Mouse (Mus musculus) CH12.LX (cell line): Measurements from ENCODE around the gene Il34.

ENCODE experiments used
- CTCF ChIP-seq, 2 experiments: IDR thresholded peaks in 1 of 2; conservative IDR thresholded peaks in 1 of 2; 2 replicates each; pipeline ENCODE4 v1.5.1; 2011 to 2012; ENCODE audit warnings: low read depth in 2 of 2, low read length in 2 of 2, improper control_type of control experiment in 1 of 2, inconsistent platforms in 1 of 2, mild to moderate bottlenecking in 1 of 2, moderate library complexity in 1 of 2
- GABPA ChIP-seq: IDR thresholded peaks from 2 replicates; pipeline ENCODE4 v1.6.1; 2012; ENCODE audit warnings: low read depth, low read length, improper control_type of control experiment, inconsistent platforms; ENCODE audit not compliant: insufficient replicate concordance
- KAT2A ChIP-seq: IDR thresholded peaks from 2 replicates; pipeline ENCODE4 v1.6.1; 2012; ENCODE audit warnings: low read length, improper control_type of control experiment, inconsistent platforms; ENCODE audit not compliant: insufficient replicate concordance
- MAFK ChIP-seq: IDR thresholded peaks from 2 replicates; pipeline ENCODE4 v1.6.1; 2011; ENCODE audit warnings: low read length, improper control_type of control experiment; ENCODE audit not compliant: insufficient replicate concordance
- MAZ ChIP-seq: IDR thresholded peaks from 2 replicates; pipeline ENCODE4 v1.6.1; 2012; ENCODE audit warnings: low read depth, mild to moderate bottlenecking, inconsistent platforms, low read length, improper control_type of control experiment, moderate library complexity
- MEF2A ChIP-seq: IDR thresholded peaks from 2 replicates; pipeline ENCODE4 v1.6.1; 2014; ENCODE audit warnings: low read depth, mild to moderate bottlenecking, inconsistent platforms, low read length, improper control_type of control experiment, borderline replicate concordance
- POLR2A ChIP-seq: IDR thresholded peaks from 2 replicates; pipeline ENCODE4 v1.6.1; 2011; ENCODE audit warnings: low read depth, mild to moderate bottlenecking, improper control_type of control experiment, low read length
- POLR2AphosphoS2 ChIP-seq: IDR thresholded peaks from 2 replicates; pipeline ENCODE4 v1.6.1; 2011; ENCODE audit warnings: low read depth, low read length, improper control_type of control experiment
- RAD21 ChIP-seq: IDR thresholded peaks from 2 replicates; pipeline ENCODE4 v1.6.1; 2011; ENCODE audit warnings: low read depth, mild to moderate bottlenecking, low read length, improper control_type of control experiment, moderate library complexity
- SIN3A ChIP-seq: IDR thresholded peaks from 2 replicates; pipeline ENCODE4 v1.6.1; 2012; ENCODE audit warnings: low read length, improper control_type of control experiment, inconsistent platforms
- SMC3 ChIP-seq: IDR thresholded peaks from 2 replicates; pipeline ENCODE4 v1.6.1; 2011; ENCODE audit warnings: low read depth, low read length, improper control_type of control experiment
- UBTF ChIP-seq: IDR thresholded peaks from 2 replicates; pipeline ENCODE4 v1.6.1; 2012; ENCODE audit warnings: low read depth, mild to moderate bottlenecking, inconsistent platforms, low read length, improper control_type of control experiment, moderate library complexity
- ZC3H11A ChIP-seq: IDR thresholded peaks from 2 replicates; pipeline ENCODE4 v1.6.1; 2012; ENCODE audit warnings: low read depth, mild to moderate bottlenecking, inconsistent platforms, low read length, improper control_type of control experiment

DNA sequence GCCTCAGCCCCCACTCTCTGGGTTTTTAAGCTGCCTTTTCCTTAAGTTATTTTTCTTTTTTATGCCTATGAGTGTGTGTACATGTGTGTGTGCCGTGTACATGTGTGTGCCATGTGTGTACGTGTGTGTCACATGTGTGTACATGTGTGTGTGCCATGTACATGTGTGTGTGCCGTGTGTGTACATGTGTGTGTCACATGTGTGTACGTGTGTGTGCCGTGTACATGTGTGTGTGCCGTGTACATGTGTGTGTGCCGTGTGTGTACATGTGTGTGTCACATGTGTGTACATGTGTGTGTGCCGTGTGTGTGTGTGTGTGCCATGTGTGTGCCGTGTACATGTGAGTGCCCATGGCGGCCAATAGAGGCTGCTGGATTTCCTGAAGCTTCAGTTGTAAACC, 60.6 kb downstream of the Il34 start:
- TF ChIP-seq RAD21: no peak
- TF ChIP-seq POLR2A: no peak
- no peak for TF ChIP-seq MAZ
- no peak for TF ChIP-seq CTCF (conservative IDR thresholded peaks at IDR 0.05 in 1 of 2, IDR thresholded peaks at IDR 0.05 in 1 of 2; ENCODE audit: low read depth in 2 of 2, low read length in 2 of 2)
- TF ChIP-seq ZC3H11A: no peak
- no peak for TF ChIP-seq UBTF
- TF ChIP-seq MEF2A: no peak
- TF ChIP-seq KAT2A: no peak
- TF ChIP-seq POLR2AphosphoS2: no peak
- TF ChIP-seq GABPA: no peak
- TF ChIP-seq MAFK: no peak
- TF ChIP-seq SIN3A: no peak
- TF ChIP-seq SMC3: no peak
